Mouse (Mus musculus): ENCODE data around the gene Crtam.

GRCm38 (mm10) chr9:40984313-40984712 is 20.1 kb downstream of the Crtam start:
- TF ChIP-seq CTCF (IDR thresholded peaks at IDR 0.05; ENCODE audit: borderline replicate concordance, insufficient read depth, low read length) (no peak), POLR2A (IDR thresholded peaks at IDR 0.05; ENCODE audit: low read depth, low read length) (no peak)

Data from embryonic fibroblast, embryonic 13.5 days (primary cell).